Mouse (Mus musculus): ENCODE measurements around the gene S100a16. TPM values are rescaled to one million over a fixed set of nuclear protein-coding genes. Genes with fewer than 3 reads are reported as not detected.

S100a16 gene
- total RNA-seq (2021), result 10 to 100 TPM; 71.3 to 74.7 TPM

GRCm38 (mm10) chr3:90537141-90537904, at the start of gene S100a16:
S100a16 (plus strand) TSS chr3:90537254.
- intact Hi-C loops (cut with DNase I), result no loop called here
- peak; percentile 79 for DNase-seq (ENCODE audit: low spot score)

- intact Hi-C loops (cut with DNase I), result loop anchor here (2.0 kb wide), 1 partner anchor 164 kb away; no protein-coding TSS in a partner anchor
These were observed 48.5 kb upstream of the S100a16 start for GRCm38 (mm10) chr3:90488576-90488975.

GRCm38 (mm10) chr3:90490696-90491256, 46.3 kb upstream of the S100a16 start, which contains the start of gene Snapin:
Snapin (minus strand) TSS chr3:90491033.
- intact Hi-C loops (cut with DNase I), result loop anchor here (1.0 to 5.0 kb wide), 3 partner anchors 14 to 217 kb away; partner anchors contain the start of gene Ilf2
- peak; percentile 91 for DNase-seq (ENCODE audit: low spot score)

More at GRCm38 (mm10) chr3:90488576-90488975, 48.5 kb upstream of the S100a16 start:
- DNase-seq (ENCODE audit: low spot score), result no peak

GRCm38 (mm10) chr3:90491350-90491749, 45.7 kb upstream of the S100a16 start:
- intact Hi-C loops (cut with DNase I), result loop anchor here (1.0 to 5.0 kb wide), 2 partner anchors 124 to 216 kb away; no protein-coding TSS in a partner anchor
- no peak for DNase-seq (ENCODE audit: low spot score)

- intact Hi-C loops (cut with DNase I), result loop anchor here (5.0 kb wide), 1 partner anchor 213 kb away; no protein-coding TSS in a partner anchor
- DNase-seq (ENCODE audit: low spot score), result no peak
These were observed 43.1 kb upstream of the S100a16 start for GRCm38 (mm10) chr3:90493831-90494540.

- intact Hi-C loops (cut with DNase I), result no loop called here
- DNase-seq (ENCODE audit: low spot score), result no peak
These were observed 41.1 kb upstream of the S100a16 start for GRCm38 (mm10) chr3:90495850-90496525.

DNA sequence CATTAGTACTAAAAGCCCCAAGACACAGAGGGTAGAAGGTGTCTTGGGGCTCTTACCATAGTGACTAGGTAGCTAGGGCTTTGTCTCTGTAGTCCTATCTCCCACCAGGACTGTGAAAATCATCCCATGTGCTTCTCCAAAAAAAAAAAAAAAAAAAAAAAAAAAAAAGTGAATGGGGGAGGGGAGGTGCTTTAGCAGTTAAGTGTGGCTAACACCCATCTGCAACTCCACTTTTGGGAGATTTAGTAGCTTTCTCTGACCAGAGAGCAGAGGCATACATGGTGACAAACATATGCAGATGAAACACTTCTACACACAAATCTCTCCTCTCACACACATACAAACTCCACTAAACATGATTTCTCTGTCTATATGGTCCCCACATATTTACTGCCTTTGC, 39.5 kb upstream of the S100a16 start:
- intact Hi-C loops (cut with DNase I), result no loop called here

DNA sequence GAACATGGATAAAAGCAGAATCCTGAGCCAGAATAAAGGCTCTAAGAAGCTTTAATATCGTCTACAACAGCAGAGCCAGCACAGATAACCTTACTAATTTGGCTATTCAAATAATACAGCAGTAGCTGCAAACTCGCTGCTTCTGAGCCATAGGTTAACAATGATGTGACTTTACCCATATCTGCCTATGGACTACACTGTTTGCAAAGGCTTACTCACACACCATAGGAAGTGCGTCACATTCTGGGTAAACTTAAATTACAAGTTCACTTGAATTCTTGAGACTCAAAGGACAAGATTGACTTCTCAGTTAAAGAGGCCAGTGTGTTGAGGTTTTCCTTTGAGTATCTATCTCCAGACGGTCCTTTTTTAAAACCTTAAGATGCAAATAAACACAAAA, 33.6 kb upstream of the S100a16 start:
- intact Hi-C loops (cut with DNase I), result no loop called here
- DNase-seq (ENCODE audit: low spot score), result no peak

More for the DNA sequence above, 39.5 kb upstream of the S100a16 start:
- no peak for DNase-seq (ENCODE audit: low spot score)

- no peak for DNase-seq (ENCODE audit: low spot score)
- intact Hi-C loops (cut with DNase I), result no loop called here
These were observed 31.8 kb upstream of the S100a16 start for GRCm38 (mm10) chr3:90505216-90505615.

GRCm38 (mm10) chr3:90506362-90506761, 30.7 kb upstream of the S100a16 start:
- DNase-seq (ENCODE audit: low spot score), result no peak
- intact Hi-C loops (cut with DNase I), result no loop called here

- intact Hi-C loops (cut with DNase I), result no loop called here
- DNase-seq (ENCODE audit: low spot score), result no peak
These were observed 28.6 kb upstream of the S100a16 start for GRCm38 (mm10) chr3:90508287-90508949.

DNA sequence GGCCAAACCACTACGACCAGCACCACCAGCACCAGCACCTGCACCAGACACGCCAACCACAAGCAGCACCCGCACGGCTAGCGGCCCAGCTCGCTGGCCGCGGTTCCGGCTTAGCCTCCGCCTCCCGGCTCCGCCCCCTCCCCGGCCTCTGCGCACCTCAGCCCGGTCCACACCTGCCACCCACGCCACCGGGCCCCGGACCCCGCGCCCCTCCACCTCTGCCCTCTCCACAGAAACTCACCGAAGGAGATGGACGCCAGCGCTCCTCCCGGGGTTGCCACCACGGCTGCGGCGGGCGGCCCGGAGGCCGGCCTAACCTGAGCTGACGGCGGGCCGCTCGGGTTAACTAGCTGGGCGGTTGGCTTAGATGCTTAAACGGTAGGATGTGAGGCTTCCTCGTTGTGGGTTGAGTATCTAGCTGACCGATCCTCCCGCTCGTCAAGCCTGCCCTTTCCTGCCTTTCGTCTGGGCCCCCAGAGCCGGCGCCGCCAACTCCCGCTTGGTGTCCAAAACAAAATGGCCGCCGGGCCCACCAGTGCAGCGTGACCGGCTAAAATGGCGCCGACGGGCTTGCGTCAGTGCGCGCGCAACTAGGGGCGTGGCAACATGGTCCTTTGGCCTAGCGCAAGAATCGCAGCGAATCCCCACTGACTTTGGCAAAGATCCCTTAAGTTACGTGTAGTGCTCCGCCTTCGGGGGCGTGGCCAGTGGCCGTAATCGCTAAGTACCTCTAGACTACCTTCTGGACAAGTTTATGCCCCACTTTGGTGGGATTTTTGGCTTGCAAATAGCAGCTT, 27.9 kb upstream of the S100a16 start, which contains the start of gene Chtop:
Chtop (minus strand) TSS at position 549 of the 797 bp plus-strand sequence.
- intact Hi-C loops (cut with DNase I), result no loop called here
- DNase-seq (ENCODE audit: low spot score), result peak; percentile 97

DNA sequence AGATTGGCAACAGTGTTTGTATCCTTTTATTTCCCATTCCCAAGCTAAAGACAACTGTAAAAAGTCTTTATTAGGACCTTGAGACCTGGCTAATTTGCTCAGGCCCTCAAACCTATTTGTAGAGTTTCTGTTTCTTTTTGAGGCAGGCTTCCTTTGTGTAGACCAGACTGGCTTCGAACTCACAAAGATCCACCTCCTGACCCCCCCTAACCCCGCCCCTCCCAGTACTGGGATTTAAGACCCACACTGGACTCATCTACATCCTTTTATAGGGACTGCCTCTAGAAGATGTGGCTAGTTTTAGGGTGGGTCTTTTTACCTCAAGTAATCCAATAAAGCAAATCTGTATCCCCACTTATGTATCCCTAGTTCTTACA, 27.3 kb upstream of the S100a16 start:
- intact Hi-C loops (cut with DNase I), result loop anchor here (5.0 kb wide), 1 partner anchor 103 kb away; the partner anchor contains the start of gene S100a6
- DNase-seq (ENCODE audit: low spot score), result no peak

DNA sequence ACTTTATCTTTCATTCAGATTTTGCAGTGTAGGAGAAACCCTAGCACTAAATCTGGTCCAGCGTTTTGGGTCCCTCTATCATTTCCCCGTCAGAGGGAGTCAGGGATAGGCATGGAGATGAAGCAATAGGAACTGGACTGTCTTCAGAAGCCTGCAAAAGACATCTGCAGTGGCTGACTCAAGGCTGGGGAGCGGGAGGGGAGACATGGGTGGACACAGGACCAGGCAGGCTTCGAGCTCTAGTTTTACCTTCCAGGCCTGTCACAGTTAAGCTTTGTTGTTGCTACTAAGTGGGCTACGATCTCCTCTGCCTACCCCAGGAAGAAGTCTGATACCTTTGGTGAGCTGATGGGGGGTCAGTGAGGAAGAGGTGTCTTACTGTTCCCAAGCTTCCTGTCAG, 24.8 kb upstream of the S100a16 start:
- no peak for DNase-seq (ENCODE audit: low spot score)
- intact Hi-C loops (cut with DNase I), result loop anchor here (5.0 kb wide), 1 partner anchor 100 kb away; the partner anchor contains the start of gene S100a6

- DNase-seq (ENCODE audit: low spot score), result no peak
- intact Hi-C loops (cut with DNase I), result loop anchor here (5.0 kb wide), 1 partner anchor 99 kb away; the partner anchor contains the start of gene S100a6
These were observed 24.0 kb upstream of the S100a16 start for GRCm38 (mm10) chr3:90512948-90513642.

DNA sequence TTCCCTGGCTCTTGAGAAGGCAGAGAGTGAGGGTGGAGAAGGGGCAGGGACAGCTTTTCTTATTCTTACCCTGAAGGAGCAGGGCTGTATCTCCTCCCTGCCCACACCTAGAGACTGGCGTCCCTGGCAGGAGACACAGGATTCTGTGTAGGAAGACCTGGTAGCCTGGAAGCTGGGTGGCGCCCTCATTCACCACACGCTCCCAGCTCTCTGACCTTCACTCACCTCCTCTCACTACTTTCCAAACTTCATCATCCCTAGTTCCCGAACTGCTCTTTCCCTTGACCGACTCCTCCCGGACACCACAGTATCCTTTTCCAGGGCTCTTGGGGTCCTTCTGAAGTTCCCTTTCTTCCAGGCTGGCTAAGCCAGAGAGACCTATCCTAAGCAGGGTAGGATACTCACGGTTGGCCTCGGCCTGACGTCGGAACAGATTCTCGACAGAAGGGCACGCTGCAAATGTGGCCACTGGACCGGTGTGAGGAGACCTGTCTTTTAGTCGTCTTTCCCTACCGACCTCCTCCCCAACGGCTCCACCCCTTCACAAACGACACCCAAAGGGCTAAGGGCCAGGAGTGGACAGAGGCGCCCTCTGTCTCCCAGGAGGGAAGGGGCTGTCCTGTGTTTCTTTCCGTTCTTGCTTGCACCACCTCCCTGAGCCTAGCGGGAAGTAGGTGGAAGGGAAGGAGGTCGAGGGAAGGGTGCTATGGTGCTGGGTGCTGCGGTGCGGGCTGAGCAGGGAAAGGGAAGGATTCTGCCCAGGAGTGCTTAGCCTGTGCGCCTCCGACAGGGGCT, 23.1 kb upstream of the S100a16 start, which contains the start of the genes S100a1 and S100a13:
S100a1 (minus strand) TSS at position 597 of the 795 bp plus-strand sequence.
S100a13 (plus strand) TSS at position 640 of the 795 bp plus-strand sequence.
- intact Hi-C loops (cut with DNase I), result loop anchor here (5.0 kb wide), 1 partner anchor 98 kb away; the partner anchor contains the start of gene S100a6
- DNase-seq (ENCODE audit: low spot score), result peak; percentile 77

- DNase-seq (ENCODE audit: low spot score), result peak; percentile 70
- intact Hi-C loops (cut with DNase I), result loop anchor here (5.0 kb wide), 1 partner anchor 98 kb away; the partner anchor contains the start of gene S100a6
These were observed 22.4 kb upstream of the S100a16 start for GRCm38 (mm10) chr3:90514691-90515090.
